Mouse (Mus musculus): ENCODE results near the gene Hoxd3.

The Hoxd3 gene

DNA sequence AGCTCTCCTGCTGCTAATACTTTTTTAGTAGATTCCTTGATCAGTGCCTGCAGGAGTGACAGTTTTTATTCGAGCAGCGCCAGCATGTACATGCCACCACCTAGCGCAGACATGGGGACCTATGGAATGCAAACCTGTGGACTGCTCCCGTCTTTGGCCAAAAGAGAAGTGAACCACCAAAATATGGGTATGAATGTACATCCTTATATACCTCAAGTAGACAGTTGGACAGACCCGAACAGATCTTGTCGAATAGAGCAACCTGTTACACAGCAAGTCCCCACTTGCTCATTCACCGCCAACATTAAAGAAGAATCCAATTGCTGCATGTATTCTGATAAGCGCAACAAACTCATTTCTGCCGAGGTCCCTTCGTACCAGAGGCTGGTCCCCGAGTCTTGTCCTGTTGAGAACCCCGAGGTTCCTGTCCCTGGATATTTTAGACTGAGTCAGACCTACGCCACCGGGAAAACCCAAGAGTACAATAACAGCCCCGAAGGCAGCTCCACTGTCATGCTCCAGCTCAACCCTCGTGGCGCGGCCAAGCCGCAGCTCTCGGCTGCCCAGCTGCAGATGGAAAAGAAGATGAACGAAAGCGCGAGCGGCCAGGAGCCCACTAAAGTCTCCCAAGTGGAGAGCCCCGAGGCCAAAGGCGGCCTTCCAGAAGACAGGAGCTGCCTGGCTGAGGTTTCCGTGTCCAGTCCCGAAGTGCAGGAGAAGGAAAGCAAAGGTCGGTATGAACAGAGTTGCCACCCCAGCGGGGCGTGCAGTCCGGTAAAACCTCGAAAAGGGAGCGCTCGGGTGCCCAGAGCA is 19.5 kb upstream of the Hoxd3 start:
- ATAC-seq (ENCODE audit: insufficient number of reproducible peaks, low FRiP score, low TSS enrichment) = no peak

DNA sequence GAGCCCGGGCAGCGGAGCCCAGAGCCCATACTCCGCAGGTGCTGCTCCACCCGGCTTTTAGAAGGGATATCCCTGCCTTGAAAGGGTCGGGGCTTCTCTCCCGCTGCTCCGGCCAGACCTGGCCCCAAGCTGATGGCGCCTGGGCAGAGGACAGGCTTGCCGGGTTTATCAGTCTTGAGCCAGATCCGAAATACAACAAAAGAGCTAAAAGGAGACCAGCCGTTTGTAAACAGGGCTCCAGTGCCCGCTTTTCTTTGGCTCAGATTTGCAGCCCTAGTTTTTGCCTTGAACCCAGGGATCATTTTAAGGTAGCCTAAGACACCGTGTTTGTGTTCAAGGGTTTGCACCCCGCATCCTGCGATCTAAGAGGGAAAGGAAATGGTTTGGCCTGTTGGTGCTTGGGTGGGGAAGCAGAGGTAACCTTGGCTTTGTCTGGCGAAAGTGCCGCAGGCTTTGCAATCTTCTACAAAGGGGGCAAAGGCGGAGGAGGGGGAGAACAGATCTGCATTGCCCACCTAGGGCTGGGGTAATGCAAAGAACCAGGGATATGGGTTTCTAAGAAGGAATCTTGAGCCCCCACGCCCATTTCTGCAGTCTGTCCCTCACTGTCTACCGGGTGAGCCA is 18.8 kb upstream of the Hoxd3 start:
- ATAC-seq (ENCODE audit: insufficient number of reproducible peaks, low FRiP score, low TSS enrichment) = no peak

DNA sequence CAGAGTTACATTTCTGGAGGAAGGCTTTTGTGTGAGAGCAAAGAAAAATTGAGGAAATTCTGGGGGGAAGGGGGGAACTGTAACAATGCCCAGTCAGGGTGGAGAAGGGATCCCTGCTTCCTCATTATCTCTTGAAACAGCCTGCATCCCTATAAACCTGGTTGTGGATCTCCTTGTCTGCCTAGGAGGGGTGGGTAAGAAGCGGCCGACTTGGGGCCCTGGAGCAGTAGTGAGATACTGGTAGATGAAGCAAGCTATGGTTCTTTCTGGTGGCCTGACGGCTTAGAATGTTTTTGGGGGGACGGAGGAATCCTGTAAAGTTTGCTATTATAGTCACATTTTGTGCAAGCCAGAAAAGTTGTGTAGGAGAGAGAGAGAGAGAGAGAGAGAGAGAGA is 18.3 kb upstream of the Hoxd3 start:
- ATAC-seq (ENCODE audit: insufficient number of reproducible peaks, low FRiP score, low TSS enrichment) = no peak

DNA sequence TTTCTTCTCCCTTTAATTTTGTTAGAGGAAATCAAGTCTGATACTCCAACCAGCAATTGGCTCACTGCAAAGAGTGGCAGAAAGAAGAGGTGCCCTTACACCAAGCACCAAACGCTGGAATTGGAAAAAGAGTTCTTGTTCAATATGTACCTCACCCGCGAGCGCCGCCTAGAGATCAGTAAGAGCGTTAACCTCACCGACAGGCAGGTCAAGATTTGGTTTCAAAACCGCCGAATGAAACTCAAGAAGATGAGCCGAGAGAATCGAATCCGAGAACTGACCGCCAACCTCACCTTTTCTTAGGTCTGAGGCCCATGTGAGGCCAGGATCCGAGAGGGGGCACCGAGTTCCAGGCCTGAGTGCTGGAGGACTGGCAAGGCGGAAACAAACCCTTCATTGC is 17.7 kb upstream of the Hoxd3 start:
- ATAC-seq (ENCODE audit: insufficient number of reproducible peaks, low FRiP score, low TSS enrichment) = no peak

DNA sequence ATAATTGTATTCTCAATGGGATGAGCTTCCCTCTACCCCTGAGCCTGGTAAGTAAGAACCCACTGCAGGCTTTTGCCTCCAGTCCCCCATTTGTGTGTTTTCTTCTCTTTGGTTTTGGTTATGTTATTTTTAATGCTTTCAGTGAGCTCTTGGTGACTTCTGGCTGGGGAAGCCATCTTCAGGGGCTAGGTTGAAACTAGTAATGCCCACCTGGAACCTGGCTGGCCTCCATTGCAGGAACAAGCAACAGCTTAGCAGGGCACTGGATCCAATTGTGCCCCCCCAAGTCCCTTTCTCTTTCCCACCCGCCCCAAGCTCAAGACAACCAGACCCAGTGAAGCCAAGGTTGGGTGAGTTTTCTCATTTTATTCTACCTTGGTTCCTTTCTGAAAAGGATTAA is 16.3 kb upstream of the Hoxd3 start:
- ATAC-seq (ENCODE audit: insufficient number of reproducible peaks, low FRiP score, low TSS enrichment) = no peak

DNA sequence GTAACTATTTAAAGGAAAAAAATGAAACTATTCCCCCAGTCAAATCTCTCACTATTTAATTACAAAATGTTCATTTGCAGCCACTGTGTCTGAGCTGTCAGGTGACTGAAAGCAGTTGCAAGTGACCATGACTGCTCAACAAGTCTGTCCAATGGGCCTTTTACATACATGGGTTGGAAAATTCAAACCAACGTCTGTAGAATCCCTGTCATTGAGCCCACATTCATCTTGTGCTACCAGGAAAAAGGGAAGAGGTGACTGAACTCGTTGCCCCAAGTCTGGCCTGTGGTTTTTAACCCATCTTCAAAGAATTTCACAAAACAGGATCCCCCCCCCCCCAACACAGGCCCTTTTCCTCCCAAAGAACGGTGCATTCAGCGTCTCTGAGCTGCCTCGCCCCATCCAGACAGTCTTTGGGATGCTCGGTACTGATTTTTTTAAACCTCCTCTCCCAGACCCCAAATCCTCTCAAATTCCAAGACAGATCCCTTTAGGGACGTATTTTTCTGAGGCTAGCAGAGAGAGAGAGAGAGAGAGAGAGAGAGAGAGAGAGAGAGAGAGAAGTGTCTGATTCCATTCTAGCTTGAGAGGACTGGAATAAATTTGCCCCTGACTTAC is 15.8 kb upstream of the Hoxd3 start:
- ATAC-seq (ENCODE audit: insufficient number of reproducible peaks, low FRiP score, low TSS enrichment) = no peak

DNA sequence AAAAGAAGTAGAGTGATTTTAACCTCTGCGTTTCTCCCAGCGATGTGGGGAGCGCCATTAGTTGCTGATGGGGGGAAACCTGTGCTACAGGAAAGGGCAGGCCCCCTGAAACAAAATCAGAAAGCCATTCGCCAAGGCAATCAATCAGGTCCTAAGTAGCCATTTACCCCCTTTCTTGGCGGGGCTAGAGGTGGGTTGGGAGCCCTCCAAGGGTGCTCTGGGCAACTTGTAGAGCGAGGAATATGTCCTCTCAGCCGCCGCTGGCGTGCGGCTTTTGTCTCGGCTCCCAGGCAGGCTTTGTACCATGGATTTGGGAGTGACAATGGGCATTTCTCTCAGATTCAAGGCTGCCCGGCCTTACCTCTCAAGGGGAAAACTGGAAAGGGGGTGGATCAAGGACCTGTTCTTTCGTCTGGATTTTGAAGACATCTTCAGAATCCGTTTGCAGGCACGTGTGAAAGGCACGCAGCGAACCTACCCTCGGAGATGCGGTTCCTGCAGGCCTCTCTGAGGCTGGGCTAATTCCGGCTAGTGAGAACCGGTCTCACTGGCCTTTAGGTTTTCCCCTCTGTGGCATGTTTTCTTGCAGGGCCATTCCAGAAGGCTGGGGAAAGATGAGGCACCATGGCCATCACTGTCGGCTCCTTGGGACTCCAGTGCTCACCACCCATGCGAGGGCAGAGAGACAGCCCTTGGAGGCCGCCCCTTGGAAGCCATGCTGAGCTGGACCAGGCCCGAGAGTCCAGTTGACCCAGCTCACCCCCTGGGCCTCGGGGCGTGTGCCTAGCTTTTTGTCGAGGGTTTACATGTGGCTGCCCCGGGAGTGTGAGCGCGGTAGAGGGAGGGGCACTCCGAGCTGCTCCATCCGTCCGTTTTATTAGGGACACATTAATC is 15.0 kb upstream of the Hoxd3 start:
- ATAC-seq (ENCODE audit: insufficient number of reproducible peaks, low FRiP score, low TSS enrichment) = no peak

DNA sequence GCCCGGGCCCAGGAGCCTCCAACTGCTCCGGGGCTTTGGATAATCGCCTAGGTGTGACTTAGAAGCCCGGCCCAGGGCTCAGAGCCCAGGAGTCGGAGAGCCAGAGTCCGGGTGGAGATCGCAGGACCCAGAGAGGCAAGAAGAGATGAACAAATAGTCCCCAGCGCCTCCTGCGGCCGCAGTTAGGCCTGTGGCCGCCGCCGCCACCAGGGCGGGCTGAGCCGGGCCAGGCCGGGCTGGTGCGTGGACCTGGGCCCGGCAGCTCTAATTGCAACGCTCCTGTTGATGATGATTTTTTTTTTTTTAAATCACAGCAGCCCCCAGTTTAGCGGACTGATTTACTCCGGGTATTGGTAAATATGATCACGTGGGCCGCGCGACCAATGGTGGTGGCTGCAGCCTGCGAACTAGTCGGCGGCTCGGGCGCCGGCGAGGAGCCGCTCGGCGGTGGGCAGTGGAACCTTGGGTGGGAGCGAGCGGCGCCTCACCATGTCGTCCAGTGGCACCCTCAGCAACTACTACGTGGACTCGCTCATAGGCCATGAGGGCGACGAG is 14.1 kb upstream of the Hoxd3 start, which contains the start of gene Hoxd9:
Hoxd9 (plus strand) TSS at position 161 of the 555 bp plus-strand sequence.
- no peak for ATAC-seq (ENCODE audit: insufficient number of reproducible peaks, low FRiP score, low TSS enrichment)

DNA sequence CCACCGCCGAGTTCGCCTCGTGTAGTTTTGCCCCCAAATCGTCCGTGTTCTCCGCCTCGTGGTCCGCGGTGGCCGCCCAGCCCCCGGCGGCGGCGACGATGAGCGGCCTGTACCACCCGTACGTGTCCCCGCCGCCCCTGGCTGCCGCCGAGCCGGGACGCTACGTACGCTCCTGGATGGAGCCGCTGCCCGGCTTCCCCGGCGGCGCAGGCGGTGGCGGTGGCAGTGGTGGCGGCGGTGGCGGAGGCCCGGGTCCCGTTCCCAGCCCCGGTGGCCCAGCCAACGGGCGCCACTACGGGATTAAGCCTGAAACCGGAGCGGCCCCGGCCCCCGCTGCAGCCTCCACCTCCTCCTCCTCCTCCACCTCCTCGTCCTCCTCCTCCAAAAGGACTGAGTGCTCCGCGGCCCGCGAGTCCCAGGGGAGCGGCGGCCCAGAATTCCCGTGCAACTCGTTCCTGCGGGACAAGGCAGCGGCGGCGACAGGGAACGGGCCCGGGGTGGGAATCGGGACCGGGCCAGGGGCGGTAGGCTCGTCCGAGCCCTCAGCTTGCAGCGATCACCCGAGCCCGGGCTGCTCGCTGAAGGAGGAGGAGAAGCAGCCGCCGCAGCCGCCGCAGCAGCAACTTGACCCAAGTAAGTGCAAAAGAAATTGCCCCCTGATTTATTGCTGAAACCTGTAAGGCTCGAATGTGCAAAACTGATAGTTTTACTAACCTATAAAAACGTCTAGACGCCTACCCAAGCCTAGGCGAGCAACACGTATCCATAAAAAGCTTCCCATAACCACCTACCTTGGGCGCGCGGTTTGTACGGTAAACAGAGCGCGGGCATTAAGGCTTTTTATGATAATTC is 13.3 kb upstream of the Hoxd3 start:
- no peak for ATAC-seq (ENCODE audit: insufficient number of reproducible peaks, low FRiP score, low TSS enrichment)

DNA sequence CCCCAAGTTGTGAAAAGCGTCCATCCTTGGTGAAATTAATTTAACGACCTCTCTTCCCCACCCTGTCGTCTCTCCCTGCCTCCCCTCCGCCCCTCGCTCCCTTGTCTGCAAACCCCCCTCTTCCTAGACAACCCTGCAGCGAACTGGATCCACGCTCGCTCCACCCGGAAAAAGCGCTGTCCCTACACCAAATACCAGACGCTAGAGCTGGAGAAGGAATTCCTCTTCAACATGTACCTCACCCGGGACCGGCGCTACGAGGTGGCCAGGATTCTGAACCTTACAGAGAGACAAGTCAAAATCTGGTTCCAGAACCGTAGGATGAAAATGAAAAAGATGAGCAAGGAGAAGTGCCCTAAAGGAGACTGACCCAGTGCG is 12.7 kb upstream of the Hoxd3 start:
- no peak for ATAC-seq (ENCODE audit: insufficient number of reproducible peaks, low FRiP score, low TSS enrichment)

DNA sequence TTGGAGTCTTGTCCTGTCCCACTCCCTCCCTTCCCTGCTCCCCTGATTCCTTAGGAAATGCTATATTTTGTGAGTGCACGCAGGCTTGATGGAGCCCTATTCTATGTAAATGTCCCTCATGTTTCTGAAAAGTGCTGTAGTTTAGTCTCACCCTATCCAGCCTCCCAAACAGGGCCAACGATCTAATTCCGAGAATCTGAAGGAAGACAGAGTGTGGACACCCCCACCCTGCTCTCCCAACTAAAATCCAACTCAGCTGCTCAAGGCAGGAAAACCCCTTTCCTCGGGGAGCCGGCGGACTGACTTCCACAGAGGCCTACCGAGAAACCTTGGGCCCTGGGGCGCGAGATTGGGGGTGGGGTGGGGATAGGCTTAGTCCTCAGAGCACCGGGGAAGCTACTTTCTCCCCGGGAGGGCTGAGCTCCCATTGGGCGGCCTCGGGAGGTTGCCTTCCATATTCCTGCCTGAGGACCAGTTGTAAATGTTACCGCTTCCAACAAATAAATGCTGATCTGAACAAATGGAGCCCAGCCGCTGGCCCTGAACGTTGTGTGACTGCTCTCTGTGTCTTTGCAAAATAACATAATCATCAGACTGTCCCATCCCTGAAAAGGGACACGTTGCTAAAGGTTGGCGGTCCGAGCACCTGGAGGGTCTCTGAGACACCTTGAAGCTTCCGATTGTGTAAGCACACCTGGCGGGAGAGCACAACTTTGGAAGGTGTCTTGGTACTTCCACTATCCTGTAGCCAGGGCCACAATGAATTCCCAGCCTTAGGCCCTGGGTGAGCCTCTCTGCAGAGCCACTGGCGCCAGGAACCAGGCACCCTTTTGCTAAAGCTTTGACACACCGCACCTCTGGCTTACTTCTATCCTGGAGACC is 11.8 kb upstream of the Hoxd3 start:
- ATAC-seq (ENCODE audit: insufficient number of reproducible peaks, low FRiP score, low TSS enrichment) = no peak

DNA sequence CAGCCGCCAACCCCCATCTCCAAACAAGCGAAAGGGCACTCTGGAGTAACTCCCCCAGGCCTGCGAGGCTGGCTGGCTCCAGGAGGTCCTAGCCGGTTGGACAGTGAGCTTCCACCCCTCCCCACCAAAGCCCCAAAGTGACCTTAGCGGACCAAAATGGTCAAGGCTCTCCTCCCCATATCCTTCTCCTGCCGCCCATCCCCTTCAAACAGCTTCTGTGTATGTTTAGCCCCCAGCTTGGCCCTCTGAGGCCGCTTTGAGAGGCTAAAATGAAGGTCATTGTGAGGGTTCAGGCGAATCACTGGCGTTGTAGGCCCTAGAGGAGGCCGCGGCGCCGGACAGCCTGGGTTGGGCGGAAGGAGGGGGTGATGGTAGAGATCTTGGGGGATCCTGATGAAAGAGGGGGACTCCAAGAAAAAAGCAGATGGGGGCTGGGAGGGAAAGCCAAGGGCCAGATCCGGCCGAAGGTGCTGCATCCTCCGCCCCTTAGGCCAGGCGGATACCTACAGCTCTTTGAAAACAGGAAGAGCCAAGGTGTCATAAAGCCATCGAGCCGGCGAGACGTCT is 11.1 kb upstream of the Hoxd3 start:
- ATAC-seq (ENCODE audit: insufficient number of reproducible peaks, low FRiP score, low TSS enrichment) = no peak

DNA sequence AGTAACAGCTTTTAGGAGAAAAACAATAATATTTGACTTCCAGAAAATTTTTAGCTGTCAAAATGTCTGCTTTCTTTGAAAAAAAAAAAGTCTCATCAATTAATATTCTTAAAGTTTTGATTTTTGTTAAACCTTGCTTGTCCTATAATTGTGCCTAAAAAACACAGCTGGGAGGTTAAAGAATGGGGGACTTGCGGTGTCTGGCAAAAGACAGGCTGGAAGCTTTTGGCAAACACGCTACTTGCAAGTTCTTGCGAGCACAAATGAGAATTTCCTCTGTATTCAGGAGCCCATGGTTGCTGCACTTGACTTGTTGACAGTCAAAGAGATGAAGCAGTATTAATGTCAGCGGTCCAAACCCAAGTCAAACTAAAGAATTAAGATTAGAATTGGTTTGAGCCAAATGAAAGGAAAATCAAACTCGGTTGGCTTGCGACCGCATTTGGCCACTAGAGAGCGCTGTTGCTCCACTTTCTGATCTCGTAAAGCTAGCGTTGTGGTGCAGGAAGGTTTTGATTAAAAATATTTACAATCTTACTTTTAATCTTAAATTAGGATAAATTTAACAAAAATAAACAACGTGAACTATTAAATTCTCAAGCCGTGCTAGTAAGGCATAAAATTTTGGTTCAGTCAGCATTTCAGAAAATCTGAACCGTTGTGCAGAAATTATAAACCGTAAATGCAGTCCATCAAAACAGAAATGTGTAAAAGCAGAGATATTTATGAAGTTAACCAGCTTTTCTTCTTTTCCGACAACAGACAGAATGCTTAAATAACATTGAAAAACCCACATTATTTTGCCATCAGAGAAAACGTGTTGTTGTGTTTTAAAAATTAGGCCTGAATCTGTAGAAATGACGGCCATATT is 9.5 kb upstream of the Hoxd3 start:
- ATAC-seq (ENCODE audit: insufficient number of reproducible peaks, low FRiP score, low TSS enrichment) = no peak

DNA sequence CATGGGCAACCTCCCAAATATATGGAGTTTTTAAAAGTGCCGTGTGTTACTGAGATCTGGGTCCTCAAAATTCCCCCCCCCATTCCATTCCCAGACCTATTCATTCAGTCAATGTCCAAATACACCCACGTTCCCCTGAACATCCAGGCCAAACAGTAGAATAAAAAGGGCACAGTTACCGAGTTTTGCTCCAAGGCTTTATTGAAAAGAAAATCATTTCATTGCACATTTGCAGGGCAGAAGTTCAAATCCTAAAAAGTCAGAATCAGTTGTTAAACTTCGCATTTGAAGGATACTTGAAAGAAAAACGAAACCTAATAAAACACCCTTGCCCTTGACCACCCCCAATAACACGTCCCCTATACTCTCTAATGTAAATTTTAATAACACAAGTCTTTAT is 8.9 kb upstream of the Hoxd3 start:
- ATAC-seq (ENCODE audit: insufficient number of reproducible peaks, low FRiP score, low TSS enrichment) = no peak

DNA sequence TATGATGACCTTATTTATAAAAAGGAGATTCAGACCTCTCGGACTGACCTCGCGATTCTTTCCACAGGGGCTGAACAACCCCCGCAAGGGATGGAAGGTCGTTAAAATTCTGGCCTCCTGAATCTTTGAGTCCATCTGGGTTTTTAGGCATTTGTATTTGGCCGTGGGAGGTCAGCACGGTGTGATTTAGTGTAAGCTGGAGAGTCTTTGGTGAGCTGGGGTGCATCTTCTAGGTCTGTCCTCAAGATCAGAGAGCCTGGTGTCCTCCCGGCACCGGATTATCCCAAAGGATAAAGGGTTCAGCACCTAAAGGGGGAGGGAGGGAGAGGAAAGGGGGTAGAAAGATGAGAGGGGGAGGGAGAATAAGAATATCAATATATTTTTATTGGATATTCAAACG is 8.4 kb upstream of the Hoxd3 start:
- ATAC-seq (ENCODE audit: insufficient number of reproducible peaks, low FRiP score, low TSS enrichment) = no peak

DNA sequence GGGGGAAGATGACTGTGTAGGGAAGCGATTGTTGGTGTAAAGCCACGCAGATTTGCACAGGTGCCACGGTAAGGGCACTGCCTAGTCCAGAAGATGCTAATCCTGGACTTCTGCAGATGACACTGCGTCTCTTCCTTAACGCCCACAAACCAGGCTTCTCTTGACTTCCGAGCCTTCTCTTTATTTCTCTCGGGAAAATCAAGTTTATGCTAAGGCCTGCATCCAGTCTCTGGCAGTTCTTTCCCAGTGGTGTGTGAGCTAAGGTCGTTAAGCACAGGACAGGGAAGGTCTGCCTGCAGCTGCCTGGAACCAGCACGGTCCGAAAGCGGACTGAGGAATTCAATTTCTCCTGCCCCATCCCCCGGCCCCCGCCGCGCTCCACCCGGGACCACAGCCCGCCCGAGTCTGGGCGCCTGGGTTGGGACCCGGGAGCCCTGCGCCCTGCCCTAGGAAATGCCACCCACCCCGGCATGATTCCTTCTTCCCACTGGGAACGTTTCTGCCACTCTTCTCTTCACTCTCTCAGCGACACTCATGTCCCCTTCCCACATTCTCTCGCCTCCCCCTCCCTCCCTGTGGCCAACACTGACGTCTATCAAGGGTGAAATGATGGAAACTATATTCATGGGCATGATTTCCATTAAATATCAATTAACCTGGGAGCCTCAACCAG is 7.9 kb upstream of the Hoxd3 start:
- ATAC-seq (ENCODE audit: insufficient number of reproducible peaks, low FRiP score, low TSS enrichment) = no peak
